Mouse (Mus musculus) induced T-regulatory cell, adult 2 months (primary cell): ENCODE results near the gene D230025D16Rik.
A peak's percentile ranks its signal among the peaks of the same experiment; 100 is the strongest.
"Not testable (repeated sequence)": the region's sequence is repeated elsewhere in the genome, so short reads cannot be mapped to it uniquely, and the experiment has no call there.

ENCODE experiments used
- DNase-seq: peaks from one replicate; pipeline ENCODE4 v3.0.0-alpha.2; 2012; ENCODE audit warnings: low read depth

D230025D16Rik gene

GRCm38 (mm10) chr8:105224413-105225271, at the start of gene D230025D16Rik:
Gene D230025D16Rik, plus strand, starts transcription at chr8:105225145.
- peak; percentile 97 for DNase-seq

GRCm38 (mm10) chr8:105175287-105175686, 49.7 kb upstream of the D230025D16Rik start:
- DNase-seq, result not testable (repeated sequence)

- DNase-seq, result no peak
Measured at GRCm38 (mm10) chr8:105178211-105178800, 46.6 kb upstream of the D230025D16Rik start.

GRCm38 (mm10) chr8:105182201-105182600, 42.7 kb upstream of the D230025D16Rik start:
- no peak for DNase-seq

- DNase-seq, result no peak
Measured at GRCm38 (mm10) chr8:105186467-105187005, 38.4 kb upstream of the D230025D16Rik start.

- no peak for DNase-seq
Measured at GRCm38 (mm10) chr8:105192182-105192581, 32.8 kb upstream of the D230025D16Rik start.

- no peak for DNase-seq
Measured at GRCm38 (mm10) chr8:105205748-105206147, 19.2 kb upstream of the D230025D16Rik start.

- DNase-seq, result no peak
Measured at GRCm38 (mm10) chr8:105206766-105207275, 18.1 kb upstream of the D230025D16Rik start.

- DNase-seq, result no peak
Measured at GRCm38 (mm10) chr8:105207675-105208273, 17.2 kb upstream of the D230025D16Rik start.

- DNase-seq, result no peak
Measured at GRCm38 (mm10) chr8:105209153-105210110, 15.5 kb upstream of the D230025D16Rik start.

- no peak for DNase-seq
Measured at GRCm38 (mm10) chr8:105214104-105214503, 10.8 kb upstream of the D230025D16Rik start.

- peak; percentile 84 for DNase-seq
Measured at GRCm38 (mm10) chr8:105217926-105218522, 6.9 kb upstream of the D230025D16Rik start.

- no peak for DNase-seq
Measured at GRCm38 (mm10) chr8:105223850-105224249, 1.1 kb upstream of the D230025D16Rik start.

- DNase-seq, result no peak
Measured at GRCm38 (mm10) chr8:105225272-105225593, 288 bp downstream of the D230025D16Rik start.

GRCm38 (mm10) chr8:105225917-105226316, 972 bp downstream of the D230025D16Rik start:
- peak; percentile 40 for DNase-seq

GRCm38 (mm10) chr8:105231503-105232320, 6.8 kb downstream of the D230025D16Rik start:
- no peak for DNase-seq

GRCm38 (mm10) chr8:105232321-105232693, 7.4 kb downstream of the D230025D16Rik start:
- DNase-seq, result not testable (repeated sequence)

GRCm38 (mm10) chr8:105233126-105233935, 8.4 kb downstream of the D230025D16Rik start:
- no peak for DNase-seq

GRCm38 (mm10) chr8:105235206-105235605, 10.3 kb downstream of the D230025D16Rik start:
- no peak for DNase-seq
